Mouse (Mus musculus): ENCODE measurements around the gene Mgme1.

DNA sequence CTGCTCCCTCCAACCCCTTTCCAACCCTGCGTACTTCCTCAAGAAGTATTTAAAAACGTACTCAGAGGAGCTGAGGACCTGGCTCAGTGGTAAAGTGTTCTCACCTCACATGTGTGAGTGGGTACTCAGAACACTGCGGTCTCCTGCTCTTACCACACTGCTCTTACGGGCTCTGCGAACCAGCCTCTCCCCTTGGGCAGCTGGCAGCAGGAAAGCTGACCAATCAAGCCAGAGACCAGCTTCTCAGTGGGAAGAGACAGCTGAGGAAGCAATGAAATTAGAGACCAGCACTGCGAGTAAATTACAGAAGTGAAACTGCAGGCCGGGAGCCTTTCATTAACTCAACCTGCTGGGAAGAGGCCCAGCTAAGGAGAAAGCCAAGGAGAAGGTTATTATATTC lies 25.0 kb upstream of the Mgme1 start:
- TF ChIP-seq GATA1 (IDR thresholded peaks at IDR 0.05; ENCODE audit: borderline replicate concordance, low read length) (no peak), CTCF (IDR thresholded peaks at IDR 0.05; ENCODE audit: low read depth, low read length) (no peak), POLR2AphosphoS5 (IDR thresholded peaks at IDR 0.05; ENCODE audit: insufficient replicate concordance, low read depth, low read length) (no peak), TAL1 (conservative IDR thresholded peaks at IDR 0.05; ENCODE audit: low read depth, low read length) (no peak)

Data from G1E (cell line).